Mouse (Mus musculus) NIH3T3 (cell line): ENCODE data around the gene Schip1.

Experiments used
- DNase-seq: peaks from one replicate; pipeline ENCODE4 v3.0.0-alpha.2; 2012; ENCODE audit warnings: low read depth

Schip1 gene

DNA sequence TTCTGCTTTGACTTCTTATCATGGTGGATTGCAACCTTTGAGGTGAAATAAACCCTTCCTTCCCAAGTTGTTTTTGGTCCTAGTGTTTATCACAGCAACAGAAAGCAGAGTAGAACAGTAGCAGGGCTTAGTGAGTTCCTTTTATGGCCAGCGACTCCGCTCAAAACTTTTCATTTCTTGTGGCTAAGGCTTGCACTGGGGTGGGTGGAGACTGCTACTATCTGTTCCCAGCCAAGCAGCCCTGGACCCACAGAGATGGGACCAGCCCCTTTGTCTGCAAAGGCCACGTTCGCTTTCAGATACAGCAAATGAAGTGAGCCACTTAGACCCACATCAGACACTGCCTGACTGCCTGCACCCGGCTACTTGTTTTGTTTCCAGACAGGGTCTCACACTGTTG lies 446.3 kb downstream of the Schip1 start:
- no peak for DNase-seq

DNA sequence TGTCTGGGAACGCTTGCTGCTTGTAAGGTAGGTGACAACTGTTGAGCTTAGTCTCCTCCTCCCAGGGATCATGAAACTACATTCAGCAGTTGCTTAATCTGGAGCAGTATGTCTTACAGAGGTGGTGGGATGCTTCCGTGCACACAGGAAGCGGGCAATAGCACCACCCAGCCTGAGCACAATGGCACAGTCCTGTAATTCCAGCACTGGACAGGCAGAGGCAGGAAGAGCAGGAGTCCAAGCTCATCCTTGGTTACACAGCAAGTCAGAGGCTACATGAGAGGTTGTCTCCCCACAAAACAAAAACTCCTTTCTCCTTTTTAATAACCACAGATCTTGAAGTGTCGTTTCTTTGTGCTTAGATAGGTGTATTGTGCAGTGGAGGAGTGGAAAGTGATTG lies 447.1 kb downstream of the Schip1 start:
- no peak for DNase-seq

DNA sequence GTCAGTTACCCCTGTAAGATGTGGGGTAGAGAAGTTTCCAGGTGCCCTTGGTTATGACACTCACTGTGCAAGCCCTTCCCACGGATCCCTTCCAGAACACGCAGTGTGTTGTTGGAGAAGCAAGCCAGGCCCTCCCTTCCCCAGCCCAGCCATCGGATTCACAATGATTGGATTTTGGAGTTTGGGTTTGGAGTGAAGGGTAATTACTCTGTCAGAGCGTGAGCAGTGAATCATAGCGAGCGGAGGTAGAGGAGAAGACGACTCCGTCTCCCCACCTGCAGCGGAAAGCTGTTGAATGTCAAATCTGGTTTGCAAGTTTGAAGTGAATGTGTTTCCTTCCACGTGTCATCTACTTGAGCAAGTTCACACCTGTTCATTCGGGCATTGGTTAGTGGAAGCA lies 447.7 kb downstream of the Schip1 start:
- no peak for DNase-seq

DNA sequence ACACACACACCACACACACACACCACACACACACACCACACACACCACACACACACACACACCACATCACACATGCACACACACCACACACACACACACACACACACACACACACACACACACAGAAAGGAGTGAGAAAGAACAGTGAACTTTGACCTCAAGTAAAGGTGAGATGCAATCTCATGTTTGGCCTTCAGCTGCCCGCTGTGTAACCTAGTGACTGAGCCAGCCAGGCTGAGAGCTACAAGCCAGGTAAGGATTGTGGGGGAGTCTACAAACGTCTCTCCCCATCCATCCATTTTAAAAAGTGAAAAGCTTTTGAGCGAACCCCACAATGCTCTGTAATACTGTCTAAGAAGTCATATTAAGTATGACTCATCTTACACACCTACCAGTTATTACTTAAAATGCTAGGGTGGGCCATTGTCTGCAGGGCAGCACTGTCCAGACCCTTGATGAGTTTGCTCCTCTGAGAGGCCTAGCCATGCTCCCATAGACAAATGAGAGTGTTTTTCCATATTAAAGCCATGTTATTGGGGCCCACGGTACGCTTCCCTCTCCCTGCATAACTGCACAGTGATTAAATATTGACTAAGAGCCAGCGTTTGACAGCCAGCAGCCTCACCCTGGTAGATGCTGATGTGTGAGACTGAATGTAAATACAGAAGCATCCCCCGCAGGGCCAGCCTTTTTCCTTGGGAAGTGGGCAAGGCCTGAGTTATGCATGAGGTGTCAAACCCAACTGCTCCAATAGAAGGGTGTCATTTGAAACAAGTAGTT lies 448.9 kb downstream of the Schip1 start:
- DNase-seq, result no peak

DNA sequence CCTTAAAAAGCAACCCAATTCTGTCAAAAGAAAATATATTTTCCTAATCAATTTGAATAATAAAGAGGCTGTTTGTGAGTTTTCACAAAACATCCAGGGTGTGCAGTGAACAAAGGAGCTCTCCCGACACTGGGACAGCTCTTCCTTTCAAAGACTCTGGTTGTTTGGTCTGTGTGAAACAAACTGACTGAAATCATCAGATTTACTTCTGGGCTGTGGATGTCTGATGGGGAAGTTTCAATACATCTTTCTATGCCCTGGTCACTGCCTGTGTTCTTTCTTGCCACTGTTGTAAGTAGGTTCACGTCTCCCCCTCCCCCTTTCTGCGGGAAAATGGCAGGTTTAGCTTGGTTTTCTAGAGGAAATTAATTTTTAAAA lies 449.5 kb downstream of the Schip1 start:
- no peak for DNase-seq

DNA sequence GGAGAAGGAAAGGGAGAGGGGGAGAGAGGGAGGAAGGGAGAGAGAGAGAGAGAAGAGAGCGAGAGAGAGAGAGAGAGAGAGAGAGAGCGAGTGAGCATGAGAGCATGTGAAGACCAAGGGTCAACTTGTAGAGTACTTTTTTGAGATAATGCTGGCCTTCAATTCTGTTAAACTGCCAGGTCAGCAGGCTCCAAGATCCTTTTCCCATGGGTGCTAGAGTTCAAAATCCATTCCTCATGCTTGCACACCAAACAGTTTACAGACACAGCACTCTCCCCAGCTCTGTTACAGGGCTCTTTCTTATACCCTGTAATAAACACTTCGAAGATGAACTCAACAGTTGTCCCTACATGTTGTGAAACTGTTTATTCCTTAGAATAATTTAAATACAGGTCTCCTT lies 450.1 kb downstream of the Schip1 start:
- DNase-seq, result no peak

DNA sequence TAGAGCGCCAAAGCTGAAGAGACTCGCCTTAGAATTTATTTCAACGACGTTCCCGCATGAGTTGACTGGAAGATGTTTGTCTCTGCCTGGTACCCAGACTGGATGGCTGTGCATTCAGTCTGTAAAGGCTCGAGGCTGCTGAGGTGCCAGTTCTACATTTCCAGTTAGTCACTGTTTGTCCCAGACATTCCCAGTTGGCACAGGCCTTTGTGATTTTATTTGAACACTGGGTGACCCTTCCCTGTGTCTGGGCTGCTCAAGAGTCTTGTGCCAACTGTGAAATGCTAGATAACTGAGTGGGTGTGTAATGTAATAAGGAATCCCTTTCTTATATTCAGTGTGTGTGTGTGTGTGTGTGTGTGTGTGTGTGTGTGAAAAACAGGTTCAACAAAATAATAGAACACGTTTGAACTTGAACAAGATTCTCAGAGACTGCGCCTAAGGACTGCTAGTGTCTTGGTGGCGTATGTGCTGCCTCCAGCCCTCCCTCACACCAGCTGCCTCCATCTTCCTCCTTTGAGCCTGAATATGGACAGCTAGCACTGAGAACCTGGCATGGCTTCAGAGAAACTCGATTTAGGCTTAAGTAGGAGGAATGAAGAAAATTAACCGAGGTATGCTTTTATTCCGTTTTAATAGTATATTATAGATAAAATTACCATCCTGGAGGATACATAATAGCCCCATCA lies 451.9 kb downstream of the Schip1 start:
- DNase-seq, result no peak

DNA sequence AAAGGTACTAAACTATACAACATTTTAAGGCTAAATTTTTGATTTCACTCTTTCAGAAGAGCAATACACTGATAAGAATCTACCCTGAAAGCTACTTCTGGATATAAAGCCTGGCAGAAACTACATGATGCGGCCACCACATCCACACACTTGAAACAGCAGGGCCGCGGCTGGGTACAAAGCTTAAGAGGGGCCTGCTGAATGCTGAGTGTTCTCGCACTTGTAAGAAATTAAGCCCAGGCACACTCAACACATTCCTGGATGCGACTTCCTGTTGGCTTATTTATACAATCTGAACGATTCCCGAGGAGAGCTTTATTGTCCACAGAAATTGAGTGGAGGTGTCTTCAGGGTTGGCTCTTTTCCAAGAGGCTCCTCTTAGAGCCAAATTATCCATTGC lies 452.6 kb downstream of the Schip1 start:
- DNase-seq, result no peak

DNA sequence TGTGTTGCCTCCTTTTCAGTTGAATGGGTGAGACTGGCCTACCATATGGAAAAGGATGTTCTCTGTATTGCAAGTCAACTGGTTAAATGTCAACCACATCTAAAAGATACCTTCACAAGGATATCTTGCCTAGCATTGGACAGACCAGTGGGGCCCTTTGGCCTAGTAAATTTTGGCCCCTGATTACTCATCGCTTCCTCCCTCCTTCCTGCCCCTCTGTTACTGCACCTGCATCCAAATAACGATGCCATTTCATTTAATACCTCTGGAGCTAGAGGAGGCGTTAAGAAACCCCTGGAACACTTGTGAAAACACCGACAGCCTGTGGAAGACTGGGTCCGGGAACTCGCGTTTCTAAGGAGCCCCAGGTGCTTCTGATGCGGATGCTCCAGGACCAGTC lies 453.4 kb downstream of the Schip1 start:
- DNase-seq, result no peak

DNA sequence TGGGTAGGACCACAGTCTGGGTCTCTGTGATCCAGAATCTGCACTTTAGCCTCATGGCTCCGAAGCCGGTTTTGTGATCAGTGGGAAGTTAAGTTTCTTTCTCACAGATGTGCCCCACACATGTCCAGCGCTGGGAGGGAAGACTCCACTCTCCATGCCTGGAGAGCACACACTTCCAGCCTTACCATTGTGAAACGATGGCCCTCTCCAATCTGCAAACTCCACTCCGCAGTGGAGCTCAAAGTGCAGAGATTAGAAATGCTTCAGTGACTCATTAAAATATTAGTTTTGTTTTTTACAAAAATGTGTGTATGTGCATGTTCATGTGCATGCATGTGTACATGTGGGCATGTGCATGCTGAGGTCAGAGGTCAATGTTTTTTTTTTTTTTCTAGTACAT lies 454.0 kb downstream of the Schip1 start:
- no peak for DNase-seq

DNA sequence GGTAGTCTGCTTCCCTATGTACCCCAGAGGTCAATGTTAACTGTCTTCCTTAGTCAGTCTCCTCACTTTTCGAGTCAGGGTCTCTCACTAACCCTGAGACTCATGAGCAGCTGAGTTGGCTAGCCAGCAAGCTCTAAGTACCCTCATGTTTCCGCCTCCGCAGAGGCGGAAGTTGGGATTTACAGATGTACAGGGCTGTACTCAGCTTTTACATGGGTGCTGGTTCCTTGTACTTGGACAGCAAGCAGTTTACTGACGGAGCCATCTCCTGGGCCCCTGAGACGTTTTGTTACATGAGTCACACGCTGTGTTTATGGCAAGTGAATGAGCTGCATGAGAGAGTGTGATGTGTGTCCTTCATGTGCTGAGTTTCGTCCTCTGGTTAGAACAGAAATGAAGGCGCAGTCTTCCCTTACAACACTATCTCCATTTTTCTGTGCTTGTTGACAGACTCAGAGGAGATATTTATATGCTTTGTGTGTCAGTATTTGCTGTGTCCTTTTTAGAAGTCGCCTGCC lies 460.8 kb downstream of the Schip1 start:
- DNase-seq, result no peak

DNA sequence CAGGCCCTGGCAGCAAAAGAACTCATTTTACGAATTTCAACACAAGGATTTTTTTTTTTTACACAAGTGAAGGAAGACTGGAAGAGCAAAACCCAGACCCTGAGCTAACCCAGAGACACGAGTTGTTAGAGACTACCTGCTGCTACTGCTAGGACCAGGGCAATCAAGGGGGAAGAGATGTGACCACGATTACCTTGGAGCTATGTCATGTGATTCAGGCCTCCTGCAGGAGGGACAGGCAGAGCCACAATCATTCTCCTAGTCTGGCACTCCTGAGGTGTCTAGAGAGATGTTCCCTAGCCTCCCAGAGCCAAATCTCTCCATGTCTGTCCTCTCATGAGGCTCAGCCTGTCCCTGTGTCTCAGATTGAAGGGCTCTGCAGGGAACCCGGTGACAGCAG lies 461.8 kb downstream of the Schip1 start:
- no peak for DNase-seq

DNA sequence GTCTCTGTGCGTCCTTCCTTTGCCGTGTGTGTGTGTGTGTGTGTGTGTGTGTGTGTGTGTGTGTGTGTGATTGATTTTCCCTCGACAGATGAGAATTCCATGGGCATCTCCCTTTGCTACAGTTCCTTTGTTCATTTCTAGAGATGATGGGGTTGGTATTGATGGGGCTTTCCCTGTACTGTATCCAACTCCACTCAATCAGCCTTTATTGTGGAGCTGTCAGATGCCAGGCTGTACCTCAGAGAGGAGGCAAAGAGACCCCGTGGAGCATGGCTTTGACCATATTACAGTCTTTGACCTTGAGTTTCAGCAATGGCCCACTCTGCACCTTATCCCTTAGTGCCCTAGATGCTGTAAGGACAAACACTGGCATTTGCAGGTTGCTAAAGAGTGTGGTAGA lies 462.6 kb downstream of the Schip1 start:
- DNase-seq, result no peak

DNA sequence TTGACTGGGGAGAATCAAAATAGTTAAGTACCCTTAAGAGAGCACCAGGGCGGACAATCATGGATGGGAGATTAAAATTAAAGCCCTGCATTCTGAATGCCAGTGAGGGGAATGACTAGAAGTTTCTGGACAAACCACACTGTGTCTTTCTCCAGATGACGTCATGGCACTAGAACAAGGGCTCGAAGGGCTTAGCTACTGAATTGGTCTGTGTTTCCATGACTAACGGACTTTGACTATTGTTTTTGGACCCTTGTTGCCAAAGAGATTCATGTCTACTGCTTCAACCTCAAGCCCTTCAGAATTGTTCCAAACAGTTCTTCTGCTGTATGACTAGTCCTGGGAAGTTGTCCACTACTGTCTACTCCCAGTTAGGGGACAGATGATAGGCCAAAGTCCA lies 467.3 kb downstream of the Schip1 start:
- DNase-seq, result no peak

DNA sequence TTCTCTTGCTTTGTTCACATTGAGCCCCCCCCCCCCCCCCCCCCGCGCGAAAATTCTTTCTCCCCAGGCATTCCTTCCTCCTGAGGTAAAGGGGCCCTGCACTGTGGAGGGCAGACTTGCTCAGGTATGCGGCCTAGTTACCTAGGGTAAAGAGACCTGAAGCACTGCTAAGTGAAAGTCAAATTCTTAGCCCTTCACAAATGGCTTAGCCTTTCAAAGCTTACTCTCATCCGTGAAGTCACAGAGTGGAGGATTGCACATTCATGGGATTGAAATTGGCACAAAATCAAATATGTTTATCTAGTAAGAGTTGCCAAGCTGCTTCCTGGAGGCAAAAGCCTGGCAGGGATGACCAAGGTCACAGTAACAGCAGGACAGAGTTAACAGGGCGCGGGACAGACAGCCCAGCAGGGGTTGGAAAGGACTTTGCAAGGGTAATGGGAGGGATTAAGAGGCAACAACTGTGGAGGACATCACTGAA lies 470.0 kb downstream of the Schip1 start:
- DNase-seq, result peak; percentile 56

DNA sequence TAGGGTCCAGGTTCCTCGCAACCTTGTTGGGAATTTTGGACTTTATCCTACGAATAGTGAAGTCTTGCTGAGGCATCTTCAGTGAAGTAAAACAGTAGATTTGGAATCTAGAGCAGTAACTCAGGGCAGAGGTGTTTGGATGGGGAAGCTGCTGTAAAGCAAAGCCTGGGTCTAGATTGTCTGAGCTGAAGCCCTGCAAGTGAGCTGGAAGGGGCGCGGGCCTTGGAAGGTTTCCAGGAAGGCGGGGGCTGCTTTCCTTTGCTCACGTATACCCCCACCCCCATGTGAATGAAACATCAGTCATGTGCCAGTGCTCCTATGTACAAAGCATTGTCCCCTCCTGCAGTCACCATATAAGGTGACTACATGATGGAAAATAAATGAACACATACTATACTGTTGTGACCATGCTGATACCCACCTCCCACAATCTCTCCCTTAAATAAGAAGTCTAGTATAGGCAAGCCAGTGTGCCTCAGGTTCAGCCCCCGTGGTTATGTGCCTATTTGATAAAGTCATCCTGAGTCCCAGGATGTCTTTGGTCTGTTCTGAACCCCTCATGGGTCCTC lies 470.6 kb downstream of the Schip1 start:
- no peak for DNase-seq

DNA sequence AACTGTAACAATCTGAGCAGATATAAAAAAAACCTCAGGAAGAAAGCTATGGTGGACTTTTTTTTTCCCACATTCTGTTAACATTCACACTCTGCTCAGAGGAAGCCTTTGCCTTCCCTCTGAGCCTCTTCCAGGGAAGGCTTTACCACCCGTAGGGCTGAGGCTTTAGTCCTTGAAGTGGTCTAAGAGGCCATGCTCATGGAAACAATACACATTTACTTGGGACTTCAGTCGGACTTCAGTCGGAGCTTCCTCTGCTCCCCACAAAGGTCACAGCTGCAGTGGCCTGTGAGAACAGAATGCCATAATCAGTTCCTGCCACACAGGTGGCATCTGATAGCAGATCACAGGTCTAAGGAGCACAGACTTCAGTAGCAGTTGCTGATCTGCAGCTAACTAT lies 471.5 kb downstream of the Schip1 start:
- DNase-seq, result no peak

DNA sequence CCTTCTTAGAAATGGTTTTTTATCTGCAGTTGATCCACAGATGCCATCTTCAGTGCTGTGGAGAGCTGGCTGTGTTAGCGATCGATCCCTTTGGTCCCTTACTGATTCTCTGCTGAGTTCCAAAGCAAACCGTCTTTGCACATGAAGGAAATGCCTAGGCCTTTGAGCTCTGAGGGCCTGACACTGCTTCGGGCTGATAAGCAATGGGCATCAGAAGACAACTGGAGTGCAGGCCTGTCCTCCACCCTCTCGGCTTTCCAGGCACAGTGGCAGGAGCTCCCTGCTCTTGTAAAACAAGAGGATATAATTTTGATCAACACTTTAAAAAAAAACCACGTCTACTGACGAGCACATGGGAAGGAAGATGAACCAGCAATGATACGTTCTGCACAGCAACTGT lies 477.1 kb downstream of the Schip1 start:
- DNase-seq, result no peak

DNA sequence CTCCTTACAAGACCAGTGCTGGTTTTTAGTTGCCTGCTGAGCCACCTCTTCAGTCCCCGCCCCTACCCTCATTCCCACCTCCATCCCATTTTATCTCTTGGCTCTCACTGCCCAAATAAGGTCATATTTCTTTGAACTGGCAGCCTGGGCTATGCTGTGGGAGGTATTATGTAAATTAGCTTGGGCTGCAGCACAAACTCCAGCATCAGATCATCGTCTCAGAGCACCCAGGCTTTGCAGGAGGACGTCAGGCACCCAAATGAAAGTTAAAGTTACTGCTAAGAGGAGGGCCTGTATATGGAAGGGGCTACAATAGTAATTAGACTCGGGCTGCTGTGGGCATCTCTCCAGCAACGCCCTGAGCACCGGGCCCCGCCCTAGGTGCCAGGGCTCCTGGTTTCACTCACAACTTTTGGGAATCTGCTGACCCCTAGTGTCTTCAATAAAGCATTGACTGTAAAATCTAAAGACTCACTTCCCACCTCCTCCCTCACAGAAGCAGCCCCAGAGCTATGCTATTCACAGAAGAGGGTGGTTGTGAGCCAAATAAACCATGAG lies 478.4 kb downstream of the Schip1 start:
- peak; percentile 85 for DNase-seq

DNA sequence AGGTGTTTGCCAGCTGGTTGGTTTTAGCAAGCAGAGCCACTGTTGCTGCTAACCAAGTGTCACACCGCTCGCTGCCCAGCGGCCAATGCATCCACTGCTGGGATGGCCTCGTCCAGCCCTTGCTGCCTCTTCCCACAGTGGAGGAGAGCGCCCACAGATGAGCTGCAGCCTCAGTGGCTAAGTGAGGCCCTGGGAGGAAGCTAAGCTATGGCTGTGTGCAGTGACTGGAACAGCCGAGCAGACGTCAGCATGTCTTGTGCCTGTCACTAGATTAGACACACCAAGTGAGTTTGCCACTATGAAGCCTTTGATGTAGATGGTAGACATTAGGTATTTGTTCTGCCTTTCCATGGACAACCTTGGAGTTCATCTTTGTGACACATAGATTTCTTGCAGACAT lies 480.2 kb downstream of the Schip1 start:
- no peak for DNase-seq

DNA sequence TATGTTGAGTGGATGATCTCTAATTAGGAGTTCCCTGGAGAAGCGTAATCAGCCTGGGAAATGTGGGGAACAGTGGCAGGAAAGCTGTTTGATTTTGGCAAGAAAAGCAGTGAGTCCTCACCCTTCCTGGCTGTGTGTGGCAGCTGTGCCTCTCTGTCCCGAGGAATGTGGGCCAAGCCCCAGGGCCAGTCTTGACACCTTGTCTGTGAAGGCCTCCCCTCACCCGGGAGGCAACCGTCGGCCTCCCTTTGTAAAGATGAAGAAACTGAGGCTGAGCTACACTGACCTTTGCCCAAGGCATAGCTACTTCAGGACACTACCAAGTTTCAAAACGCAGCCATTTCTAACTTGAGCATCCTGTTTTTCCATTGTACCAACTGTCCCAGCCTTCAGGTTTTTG lies 481.3 kb downstream of the Schip1 start:
- DNase-seq, result no peak

DNA sequence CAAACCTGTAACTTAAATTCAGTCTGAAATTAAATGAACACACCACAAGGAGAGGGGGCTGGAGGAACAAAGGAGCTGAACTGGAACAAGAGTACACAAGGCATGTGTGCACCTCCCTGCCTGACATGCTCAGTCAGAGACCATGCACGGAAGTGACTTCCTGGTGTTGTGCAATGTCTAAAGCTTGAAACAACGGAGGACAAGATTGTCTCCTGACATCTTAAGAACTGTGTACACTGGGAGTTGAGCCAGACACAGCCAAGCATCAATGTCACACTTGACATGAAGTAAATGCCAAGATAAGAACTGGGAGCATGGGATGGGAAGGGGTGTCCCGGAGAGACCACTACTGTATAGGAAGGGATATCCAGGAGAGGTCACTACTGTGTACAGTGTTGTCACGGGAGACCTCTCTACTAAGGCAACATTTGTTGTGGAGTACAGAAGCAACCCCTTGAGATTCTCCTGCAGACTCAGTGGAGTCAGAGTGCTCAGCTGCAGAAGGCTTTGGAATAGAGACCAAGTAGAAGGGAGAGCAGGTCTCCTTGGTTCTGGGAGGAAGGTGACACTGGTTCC lies 490.6 kb downstream of the Schip1 start:
- DNase-seq, result no peak

DNA sequence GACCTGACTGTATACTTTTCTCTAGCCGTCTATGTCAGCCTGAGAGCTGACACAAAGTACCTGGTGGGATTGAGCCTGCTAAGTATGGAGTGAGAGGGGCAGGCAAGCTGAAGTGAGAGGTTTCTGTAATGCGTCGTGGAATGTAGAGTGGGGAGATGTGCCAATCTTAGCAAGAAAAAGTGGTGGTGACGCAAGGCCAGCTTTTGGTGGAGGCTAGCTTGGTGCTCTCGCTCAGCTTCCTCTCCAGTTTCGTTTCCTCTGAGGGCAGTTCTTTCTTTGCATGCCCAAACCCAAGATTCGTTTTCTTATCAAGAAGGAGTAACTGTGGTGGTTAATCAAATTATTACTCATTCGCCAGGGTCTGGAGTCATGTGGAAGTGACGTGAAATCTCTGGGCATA lies 492.3 kb downstream of the Schip1 start:
- no peak for DNase-seq
